Mouse (Mus musculus) layer of hippocampus, adult 11-12 months (tissue): Measurements from ENCODE around the gene Mmp9.

ENCODE experiments used
- DNase-seq: peaks from one replicate; pipeline ENCODE4 v3.0.0; 2022; ENCODE audit warnings: low spot score

Mmp9 gene

DNA sequence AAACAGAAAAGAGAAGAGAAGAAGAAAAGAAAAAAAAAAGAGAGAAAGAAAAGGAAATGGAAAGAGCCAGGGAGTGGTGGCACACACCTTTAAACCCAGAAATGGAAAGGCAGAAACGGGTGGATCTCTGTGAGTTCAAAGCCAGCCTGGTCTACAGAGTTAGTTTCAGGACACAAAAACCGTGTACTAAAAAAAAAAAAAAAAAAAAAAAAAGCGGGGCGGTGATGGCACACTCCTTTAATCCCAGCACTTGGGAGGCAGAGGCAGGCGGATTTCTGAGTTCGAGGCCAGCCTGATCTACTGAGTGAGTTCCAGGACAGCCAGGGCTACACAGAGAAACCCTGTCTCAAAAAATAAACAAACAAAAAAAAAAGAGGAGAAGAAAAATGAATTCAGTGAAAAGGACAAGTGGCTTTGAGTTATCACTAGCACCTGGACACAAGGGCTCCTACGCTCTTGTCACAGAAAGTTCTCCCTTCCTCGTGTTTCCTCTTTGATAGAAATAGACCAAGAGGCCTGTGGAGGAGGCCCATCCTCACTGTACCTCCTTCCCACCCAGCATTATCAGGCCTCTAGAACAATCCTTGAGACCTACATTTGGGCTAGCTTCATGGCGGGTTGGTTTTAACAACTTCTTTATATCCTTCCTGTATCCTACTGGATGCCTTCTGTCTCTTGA lies 27.7 kb upstream of the Mmp9 start:
- no peak for DNase-seq

DNA sequence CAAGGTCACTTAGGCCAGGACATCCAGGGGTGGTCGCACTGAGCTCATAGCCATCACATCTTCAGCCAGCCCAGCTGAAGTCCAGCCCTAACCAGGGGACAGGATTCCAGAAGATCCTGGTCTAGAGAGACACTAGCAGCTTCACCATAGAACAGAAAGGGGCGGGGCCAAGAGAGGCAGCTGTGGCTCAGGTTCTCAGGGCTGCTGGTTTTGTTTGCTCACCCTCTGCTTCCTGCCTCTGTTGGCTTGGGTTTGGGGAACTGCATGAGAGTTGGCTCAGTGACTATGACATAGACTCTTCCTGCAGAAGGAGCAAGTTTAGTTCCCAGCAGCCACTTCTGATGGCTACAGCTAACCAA lies 27.2 kb upstream of the Mmp9 start:
- peak; percentile 48 for DNase-seq

DNA sequence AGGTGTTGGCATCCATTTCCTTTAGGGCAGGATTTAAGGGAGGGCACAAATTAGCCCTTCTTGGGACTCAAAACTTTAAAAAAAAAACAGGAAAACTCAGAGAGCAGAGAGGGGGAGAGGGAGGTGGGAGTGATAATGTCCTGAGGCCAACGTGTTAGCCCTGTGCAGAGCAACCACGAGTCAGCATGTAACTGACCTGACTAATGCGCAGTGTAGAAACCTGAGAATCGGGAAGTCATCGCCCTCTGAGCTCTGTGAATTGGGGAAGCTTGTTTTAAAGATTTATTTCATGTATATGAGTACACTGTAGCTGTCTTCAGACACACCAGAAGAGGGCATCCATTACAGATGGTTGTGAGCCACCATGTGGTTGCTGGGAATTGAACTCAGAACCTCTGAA lies 23.8 kb upstream of the Mmp9 start:
- DNase-seq = no peak

DNA sequence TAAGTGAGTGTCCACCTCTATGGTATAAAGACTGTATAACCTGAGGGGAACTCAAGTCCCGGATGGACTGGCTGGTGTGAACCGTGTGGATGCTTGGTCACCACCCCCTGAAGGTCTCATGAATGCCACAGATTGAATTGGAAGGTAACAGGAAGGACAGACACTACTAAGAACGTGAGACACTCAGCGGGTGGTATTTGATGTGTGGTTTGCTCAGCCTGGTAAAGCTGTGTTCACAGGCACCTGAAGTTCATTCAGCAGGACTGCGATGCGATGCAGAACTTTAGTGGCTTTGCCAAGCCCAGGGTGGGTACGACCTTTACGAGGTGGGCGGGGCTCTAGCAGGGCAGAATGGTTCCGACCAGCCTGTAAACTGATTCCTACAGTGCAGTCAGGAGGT lies 23.2 kb upstream of the Mmp9 start:
- no peak for DNase-seq

DNA sequence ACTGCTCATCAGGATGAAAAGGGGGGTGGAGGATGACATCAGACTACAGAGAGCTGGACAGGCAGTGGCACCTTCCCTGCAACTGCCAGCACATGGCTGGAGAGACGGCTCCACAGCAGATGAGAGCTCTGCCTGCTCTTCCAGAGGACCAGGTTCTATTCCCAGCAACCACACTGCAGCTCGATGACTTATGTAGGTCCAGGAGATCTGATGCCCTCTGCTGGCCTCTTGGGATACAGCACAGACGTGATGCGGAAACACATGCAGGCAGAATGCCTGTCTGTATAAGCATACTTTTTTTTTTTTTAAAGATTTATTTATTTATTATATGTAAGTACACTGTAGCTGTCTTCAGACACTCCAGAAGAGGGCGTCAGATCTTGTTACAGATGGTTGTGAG lies 22.3 kb upstream of the Mmp9 start:
- DNase-seq = peak; percentile 31

DNA sequence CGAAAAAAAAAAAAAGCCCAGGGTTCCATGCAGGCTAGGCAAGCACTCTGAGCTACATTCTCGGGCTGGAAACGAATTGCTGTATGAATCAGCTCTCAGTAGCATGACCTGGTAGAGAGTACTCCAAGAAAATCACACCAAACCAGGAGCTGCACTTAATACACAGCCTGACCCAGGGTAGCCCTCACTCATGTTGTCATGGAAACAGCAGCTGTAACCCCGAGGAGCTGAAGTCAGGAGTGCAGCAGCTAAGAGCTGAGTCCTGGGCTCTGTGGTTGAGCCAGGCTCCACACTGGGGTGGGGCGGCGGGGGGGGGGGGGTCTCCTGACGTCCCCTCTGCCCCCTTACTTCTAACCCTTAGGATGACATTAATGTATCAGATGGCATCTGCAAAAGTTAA lies 18.6 kb upstream of the Mmp9 start:
- DNase-seq = no peak

DNA sequence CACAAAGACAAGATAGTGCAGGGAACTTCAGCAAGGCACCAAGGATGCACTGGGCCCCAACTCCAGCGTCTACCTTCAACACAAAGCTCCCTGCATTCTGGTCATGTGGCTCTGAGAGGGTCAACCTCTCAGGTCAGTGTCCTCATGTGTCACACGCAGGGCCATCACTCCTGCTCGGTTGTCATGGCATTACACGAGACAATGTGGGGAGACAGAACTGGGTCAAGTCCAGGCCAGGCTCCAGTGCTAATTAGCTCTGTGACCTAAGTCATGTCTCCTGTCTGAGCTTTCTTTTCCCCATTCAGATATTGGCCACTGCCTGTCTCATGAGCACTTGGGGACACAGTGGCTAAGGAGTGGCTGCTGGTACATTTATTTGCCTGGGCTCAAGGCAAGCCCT lies 17.3 kb upstream of the Mmp9 start:
- no peak for DNase-seq

DNA sequence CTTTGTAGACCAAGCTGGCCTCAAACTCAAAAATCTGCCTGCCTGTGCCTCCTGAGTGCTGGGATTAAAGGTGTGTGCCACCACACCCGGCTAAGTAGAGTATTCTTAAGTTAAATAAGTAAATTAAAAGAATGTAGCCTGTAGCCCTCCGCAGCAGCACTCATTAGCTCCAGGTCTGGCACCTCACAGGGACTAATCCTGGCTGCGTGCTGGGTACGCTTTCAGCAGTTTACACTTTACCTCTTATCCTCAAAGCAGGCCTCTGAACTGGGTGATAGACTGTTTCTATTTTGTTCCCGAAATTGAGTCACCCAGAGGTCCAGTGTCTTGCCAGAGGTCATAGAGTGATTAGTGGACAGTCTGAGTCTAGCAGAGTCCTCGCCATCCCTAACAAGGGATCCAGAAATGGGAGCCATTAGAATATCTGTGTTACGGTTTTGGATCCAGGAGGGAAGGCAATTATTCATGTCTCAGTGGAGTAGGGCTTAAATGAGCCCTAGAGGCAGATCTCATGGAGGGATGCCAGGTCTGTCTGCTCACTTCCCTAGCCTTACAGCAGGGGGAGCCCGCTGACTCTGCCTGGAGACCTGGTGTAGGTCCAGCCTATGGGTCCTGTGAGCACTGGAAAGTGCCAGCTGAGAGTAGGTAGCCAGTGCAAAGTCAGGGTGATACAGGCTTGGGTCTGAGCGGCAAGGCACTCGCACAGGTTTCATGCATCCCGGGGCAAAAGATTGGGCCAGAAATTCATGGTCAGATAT lies 16.3 kb upstream of the Mmp9 start:
- DNase-seq = peak; percentile 97

DNA sequence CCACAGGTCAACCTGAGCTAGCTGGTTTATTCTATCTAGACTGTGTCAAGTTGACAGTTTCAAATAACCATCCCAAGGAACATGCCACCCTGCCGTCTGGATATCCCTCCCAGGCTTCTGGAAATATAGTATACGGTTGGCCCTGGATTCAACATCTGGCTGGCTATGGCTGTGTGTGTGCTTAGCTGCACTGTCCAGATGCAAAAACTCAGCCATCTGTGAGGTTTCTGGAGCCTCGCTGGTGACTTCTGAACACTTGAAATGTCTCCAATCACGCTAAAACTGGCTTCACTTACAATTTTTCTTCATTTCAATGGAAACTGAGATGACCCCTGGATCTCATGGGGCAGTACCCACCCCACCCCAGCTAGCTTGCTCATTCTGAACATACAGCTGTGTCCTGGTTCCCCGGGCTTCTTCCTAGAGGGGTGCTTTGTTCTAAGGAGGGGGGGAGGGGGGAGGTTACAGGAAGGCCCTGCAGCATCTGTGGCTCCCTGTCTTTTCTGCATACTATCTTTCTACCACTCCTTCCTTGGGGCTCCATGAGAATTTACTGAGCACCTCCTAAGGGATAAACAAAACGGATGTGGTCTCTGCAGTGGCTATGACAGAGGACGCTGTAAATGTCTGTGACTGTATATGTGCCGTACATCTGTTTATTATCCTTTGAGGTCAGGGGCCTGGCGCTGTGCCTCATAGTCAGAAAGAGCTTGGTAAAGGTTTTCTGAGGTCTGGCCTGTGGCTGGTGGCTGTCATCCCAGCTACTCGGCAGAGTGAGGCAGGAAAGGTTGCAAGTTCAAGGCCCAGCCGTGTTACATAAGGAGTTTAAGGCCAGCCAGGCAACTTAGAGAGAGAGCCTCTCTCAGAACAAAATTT lies 9.6 kb upstream of the Mmp9 start:
- DNase-seq = no peak

DNA sequence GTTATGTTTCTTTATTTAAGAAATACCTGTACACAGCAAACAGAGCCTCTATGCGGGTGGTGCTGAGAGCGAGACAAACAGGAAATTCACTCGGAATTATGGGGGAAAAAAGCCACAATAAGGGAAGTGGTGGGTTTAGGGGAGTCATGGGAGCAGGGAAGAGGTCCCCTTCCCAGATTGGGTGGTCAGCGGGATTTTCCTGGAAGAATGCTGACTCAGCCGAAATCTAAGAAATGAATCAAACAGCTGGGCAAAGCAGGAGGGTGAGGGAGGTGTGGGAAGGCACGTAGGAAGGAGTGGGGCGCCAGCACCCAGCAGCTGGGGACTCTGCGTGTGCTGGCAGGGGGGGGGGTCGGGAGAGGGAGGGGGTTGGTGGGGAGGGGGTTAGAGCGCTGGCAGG lies 7.0 kb upstream of the Mmp9 start:
- DNase-seq = no peak

DNA sequence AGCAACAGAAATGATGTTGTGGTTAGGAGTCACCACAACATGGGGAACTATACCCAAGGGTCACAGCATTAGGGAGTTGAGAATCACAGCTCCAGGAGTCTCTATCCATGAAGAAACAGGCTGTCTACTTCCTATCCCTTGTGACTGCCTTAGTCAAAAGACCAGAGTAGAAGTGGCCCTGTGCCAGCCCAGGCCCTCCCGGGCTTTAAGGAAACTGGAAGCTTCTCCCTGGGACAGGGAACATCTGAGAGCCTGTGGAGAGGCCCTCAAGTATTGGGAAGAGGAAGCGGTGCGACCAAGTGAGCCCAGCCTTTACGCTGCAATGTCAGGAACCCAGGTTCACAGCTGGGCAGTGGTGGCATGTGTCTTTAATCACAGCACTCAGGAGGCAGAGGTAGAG lies 4.6 kb upstream of the Mmp9 start:
- no peak for DNase-seq

DNA sequence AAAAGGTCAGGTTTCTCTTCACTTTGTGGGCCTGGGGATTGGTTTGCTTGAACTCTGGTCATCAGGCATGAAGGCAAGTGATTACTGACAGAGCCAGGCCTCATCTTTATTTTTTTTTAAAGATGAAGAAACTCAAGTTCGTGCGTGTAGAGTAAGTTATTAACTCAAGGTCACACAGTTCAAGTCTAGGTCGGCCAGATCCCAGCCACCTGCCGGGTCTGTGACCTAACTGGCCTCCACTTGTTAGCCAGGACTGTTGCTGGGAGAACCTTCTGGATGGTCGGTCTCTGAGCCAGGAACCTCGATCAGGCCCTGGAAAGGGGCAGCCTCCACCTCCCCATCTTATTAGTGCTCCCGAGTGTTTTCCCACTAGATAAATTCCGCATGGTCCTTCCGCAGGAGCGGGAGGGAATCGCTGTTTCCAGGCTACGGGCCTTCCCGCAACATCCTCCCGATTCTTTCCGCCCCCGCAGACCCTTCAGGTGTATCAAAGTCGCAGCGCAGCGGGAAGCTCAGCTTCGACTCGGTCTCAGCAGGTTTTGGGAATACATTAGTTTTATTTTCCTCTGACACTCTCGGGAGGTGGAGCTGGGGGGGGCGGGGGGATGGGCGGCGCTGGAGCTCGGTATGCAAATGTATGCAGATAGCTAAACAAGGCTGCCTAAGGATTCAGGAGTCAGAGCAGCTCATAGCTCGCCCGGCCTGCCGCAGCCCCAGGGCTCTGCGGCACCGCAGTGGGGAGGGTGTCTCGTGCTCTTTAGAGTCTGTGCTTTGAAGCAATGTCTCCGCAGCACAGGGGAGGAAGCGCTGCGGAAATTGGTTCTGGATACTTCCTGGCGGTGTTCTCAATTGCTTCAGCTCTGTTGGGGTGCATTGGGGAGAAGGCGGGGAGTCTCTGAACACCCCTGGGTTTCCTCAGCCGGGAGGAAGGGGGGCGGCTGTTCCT lies 2.2 kb upstream of the Mmp9 start:
- DNase-seq = peak; percentile 58

DNA sequence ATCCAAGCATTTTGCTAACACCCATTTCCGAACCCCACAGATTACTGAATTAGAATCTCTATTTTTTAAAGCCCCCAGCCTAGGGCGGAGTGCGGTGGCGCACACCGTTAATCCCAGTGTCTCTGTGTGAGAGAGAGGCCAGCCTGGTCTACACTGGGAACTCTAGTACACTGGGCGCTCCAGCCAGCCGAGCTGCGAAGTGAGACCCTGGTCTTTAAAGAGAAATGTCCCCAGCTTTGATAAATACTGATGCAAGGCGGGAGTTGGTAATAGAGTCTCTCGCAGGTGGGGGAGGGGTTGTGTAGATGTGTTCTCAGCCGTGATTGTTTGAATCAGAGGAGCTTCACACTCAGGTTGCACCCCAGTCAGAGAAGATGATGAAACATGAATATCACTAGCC lies 1.5 kb upstream of the Mmp9 start:
- peak; percentile 32 for DNase-seq

DNA sequence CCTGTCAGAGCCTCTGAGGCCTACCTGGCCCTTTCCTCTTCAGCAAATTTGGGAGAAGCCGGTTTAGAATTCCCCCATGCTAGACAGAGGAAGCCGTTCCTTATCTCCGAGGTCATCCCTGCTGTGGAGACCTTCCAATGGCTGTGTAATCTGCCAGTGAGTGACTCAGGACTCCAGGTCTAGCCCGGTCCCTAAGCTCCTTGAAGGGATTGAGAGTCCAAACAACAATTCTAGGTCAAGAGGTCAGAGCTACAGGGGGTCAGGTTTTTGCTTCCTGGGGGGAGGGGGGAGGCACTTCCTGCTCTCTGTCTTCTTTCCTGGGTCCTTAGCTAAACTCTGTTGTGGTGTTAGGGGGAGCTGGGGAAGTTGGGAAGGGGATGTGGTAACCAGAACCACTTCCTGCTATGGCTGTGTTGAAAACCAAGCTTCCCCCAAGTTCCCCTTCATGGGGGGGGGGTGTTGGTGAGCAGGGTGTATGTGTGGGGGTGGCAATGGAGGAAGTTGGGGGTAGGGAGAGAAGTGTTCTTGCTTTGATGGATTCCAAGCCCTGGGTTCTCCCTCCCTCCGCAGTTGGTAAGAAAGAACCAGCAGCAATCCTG lies 2.2 kb downstream of the Mmp9 start:
- DNase-seq = no peak

DNA sequence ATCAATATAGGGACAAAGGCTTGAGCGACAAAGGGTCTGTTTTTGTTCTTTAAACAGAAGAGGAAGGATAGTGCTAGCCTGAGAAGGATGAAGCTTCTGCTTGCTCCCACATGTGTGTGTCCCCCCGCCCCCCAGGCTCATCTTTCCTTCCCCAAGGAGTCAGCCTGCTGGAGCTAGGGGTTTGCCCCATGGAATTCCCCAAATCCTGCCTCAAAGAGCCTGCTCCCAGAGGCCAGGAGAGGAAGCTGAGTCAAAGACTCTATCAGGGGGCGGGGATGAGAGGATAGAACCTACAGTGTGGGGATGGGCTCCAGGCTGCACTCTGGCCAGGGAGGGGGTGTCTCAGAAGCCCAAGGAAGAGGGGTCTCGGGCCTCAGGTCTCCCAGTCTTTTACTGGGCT lies 6.9 kb downstream of the Mmp9 start:
- no peak for DNase-seq

DNA sequence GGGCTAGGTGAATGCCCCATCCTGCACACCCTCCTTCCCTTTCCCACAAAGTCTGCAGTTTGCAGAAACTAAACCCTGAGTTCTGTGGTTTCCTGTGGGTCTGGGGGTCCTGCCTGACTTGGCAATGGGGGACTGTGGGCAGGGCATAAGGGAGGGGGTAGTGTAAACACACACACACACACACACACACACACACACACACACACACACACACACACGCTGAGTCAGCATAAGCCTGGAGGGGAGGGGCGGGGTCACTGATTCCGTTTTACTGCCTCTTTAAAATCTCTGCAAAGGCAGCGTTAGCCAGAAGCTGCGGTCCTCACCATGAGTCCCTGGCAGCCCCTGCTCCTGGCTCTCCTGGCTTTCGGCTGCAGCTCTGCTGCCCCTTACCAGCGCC lies 7.3 kb downstream of the Mmp9 start:
- no peak for DNase-seq

DNA sequence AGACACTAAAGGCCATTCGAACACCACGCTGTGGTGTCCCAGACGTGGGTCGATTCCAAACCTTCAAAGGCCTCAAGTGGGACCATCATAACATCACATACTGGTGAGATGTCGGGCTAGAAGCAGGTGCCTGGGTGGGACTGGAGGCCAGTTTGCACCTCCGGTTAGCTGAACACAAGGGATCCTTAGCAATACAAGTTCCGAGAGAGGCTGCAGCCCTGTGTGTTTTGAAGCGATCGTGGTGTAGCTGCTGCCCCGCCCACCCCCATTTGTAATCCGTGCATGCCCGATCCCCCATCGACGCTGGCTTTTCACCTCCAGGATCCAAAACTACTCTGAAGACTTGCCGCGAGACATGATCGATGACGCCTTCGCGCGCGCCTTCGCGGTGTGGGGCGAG lies 8.4 kb downstream of the Mmp9 start:
- no peak for DNase-seq

DNA sequence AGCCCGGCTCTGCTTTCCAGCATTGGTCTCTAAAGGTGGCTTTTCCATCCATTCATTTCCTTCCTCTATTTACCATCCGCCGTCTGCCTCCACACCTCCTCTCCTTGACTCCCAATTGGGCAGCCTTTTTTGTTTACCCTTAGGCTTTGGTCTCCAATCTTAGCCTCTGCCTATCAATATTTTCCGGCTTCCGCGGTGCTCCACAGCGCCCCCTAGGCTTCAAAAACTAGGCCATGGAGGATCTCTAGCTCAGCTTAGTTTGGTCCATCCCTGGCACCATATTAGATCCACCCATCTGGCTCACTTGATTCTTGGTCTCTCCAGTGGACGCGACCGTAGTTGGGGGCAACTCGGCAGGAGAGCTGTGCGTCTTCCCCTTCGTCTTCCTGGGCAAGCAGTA lies 9.9 kb downstream of the Mmp9 start:
- DNase-seq = no peak

DNA sequence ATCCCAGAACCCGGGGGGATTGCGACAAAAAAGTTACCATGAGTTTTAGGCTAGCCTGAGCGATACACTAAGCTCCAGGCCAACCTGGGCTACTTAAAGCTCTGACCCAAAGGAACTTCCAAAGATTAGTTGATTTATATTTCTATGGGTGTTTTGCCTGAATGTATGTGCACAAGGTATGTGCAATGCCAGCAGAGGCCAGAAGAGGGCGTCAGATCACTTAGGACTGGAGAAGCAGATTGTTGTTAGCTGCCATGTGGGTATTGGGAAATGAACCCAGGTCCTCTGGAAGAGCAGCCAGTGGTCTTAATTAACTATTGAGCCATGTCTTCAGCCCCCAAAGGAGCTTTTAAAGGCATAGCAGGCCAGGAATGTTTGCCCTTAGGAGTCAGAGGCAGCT lies 11.2 kb downstream of the Mmp9 start:
- DNase-seq = no peak

DNA sequence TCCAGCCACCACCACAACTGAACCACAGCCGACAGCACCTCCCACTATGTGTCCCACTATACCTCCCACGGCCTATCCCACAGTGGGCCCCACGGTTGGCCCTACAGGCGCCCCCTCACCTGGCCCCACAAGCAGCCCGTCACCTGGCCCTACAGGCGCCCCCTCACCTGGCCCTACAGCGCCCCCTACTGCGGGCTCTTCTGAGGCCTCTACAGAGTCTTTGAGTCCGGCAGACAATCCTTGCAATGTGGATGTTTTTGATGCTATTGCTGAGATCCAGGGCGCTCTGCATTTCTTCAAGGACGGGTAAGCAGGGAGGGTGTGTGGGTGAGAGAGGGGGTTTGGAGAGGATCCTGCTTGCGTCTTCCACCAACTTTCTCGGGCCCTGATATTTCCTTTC lies 11.9 kb downstream of the Mmp9 start:
- no peak for DNase-seq

DNA sequence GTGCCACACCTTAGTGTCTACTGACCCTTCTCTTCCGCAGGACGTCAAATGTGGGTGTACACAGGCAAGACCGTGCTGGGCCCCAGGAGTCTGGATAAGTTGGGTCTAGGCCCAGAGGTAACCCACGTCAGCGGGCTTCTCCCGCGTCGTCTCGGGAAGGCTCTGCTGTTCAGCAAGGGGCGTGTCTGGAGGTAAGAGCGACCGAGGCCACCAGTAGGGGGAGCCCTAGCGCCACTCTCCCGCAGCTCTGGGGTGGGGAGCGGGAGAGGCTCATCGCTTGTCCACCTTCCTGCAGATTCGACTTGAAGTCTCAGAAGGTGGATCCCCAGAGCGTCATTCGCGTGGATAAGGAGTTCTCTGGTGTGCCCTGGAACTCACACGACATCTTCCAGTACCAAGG lies 12.6 kb downstream of the Mmp9 start:
- peak; percentile 74 for DNase-seq

DNA sequence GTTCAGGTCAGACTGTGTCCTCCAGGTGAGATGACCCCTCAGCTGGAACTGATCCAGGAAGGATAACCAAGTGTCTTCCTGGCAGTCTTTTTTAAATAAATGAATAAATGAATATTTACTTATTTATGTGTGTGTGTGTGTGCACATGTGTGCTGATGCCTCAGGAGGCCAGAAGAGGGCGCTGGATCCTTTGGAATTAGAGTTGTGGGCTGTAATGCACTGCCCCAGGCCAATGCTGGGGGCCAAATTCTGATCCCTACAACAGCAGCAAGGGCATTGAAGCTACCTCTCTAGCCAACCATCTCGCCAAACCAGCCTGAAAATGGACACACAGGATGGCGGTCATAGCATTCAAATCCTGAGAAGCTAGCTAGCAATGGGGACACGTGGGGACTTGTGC lies 15.1 kb downstream of the Mmp9 start:
- no peak for DNase-seq
